Mouse (Mus musculus) lung, postnatal 25 days (tissue): ENCODE data around the gene Raver1.

ENCODE experiments used
- DNase-seq: peaks from one replicate; pipeline ENCODE4 v3.0.0; 2022; ENCODE audit warnings: low spot score

The Raver1 gene

GRCm38 (mm10) chr9:21041308-21041707 is 50.5 kb downstream of the Raver1 start:
- DNase-seq = no peak

- DNase-seq = no peak
Measured at GRCm38 (mm10) chr9:21039779-21040178, 52.0 kb downstream of the Raver1 start.

GRCm38 (mm10) chr9:21037481-21037891 is 54.3 kb downstream of the Raver1 start:
- DNase-seq = no peak

- DNase-seq = no peak
Measured at GRCm38 (mm10) chr9:21036666-21037065, 55.1 kb downstream of the Raver1 start.

GRCm38 (mm10) chr9:21036161-21036560 is 55.6 kb downstream of the Raver1 start:
- DNase-seq = no peak

- no peak for DNase-seq
Measured at GRCm38 (mm10) chr9:21035586-21035985, 56.2 kb downstream of the Raver1 start.

- no peak for DNase-seq
Measured at GRCm38 (mm10) chr9:21034481-21035085, 57.2 kb downstream of the Raver1 start.

GRCm38 (mm10) chr9:21033136-21033535 is 58.7 kb downstream of the Raver1 start:
- DNase-seq = peak; percentile 95

GRCm38 (mm10) chr9:21032491-21032890 is 59.3 kb downstream of the Raver1 start:
- no peak for DNase-seq

GRCm38 (mm10) chr9:21031896-21032351 is 59.9 kb downstream of the Raver1 start, which contains the start of gene Icam5:
TSS of gene Icam5 (plus strand) at chr9:21032073.
- DNase-seq = no peak

- peak; percentile 57 for DNase-seq
Measured at GRCm38 (mm10) chr9:21031251-21031895, 60.4 kb downstream of the Raver1 start.

GRCm38 (mm10) chr9:21030781-21031250 is 61.0 kb downstream of the Raver1 start:
- peak; percentile 95 for DNase-seq

- no peak for DNase-seq
Measured at GRCm38 (mm10) chr9:21030055-21030600, 61.7 kb downstream of the Raver1 start.

GRCm38 (mm10) chr9:21029291-21030054 is 62.3 kb downstream of the Raver1 start, which contains the start of gene Icam4:
TSS of gene Icam4 (plus strand) at chr9:21029373.
- peak; percentile 86 for DNase-seq

- no peak for DNase-seq
Measured at GRCm38 (mm10) chr9:21028560-21029110, 63.2 kb downstream of the Raver1 start.

- DNase-seq = no peak
Measured at GRCm38 (mm10) chr9:21027774-21028290, 64.0 kb downstream of the Raver1 start.

- DNase-seq = no peak
Measured at GRCm38 (mm10) chr9:21026849-21027248, 65.0 kb downstream of the Raver1 start.

- DNase-seq = peak; percentile 87
Measured at GRCm38 (mm10) chr9:21025258-21025810, 66.5 kb downstream of the Raver1 start.
